Mouse (Mus musculus) megakaryocyte, embryonic 14.5 days (primary cell): ENCODE results near the gene C7.

Source experiments
- FLI1 ChIP-seq: IDR thresholded peaks from 2 replicates; pipeline ENCODE4 v1.6.1; 2012; ENCODE audit warnings: low read length, inconsistent platforms, mixed read lengths
- GATA1 ChIP-seq: IDR thresholded peaks from 3 replicates; pipeline ENCODE4 v1.6.1; 2012; ENCODE audit warnings: mixed read lengths, low read length, inconsistent platforms, borderline replicate concordance

GRCm38 (mm10) chr15:5063635-5064034, at the start of gene C7:
- no peak for TF ChIP-seq GATA1
- no peak for TF ChIP-seq FLI1
